Mouse (Mus musculus): Measurements from ENCODE around the gene Chit1. TPM values are rescaled to one million over a fixed set of nuclear protein-coding genes. Genes with fewer than 3 reads are reported as not detected.

Gene Chit1
- total and polyA plus RNA-seq, 3 experiments = not detected

GRCm38 (mm10) chr1:134196386-134196785 lies 85.3 kb downstream of the Chit1 start (continued):
- TF ChIP-seq NRF1 (IDR thresholded peaks at IDR 0.05; ENCODE audit: insufficient read depth, low read depth, low read length, poor library complexity, severe bottlenecking) (no peak), MAFK (IDR thresholded peaks at IDR 0.05; ENCODE audit: borderline replicate concordance, low read depth, low read length) (peak; percentile 98), USF2 (IDR thresholded peaks at IDR 0.05; ENCODE audit: borderline replicate concordance in 1 of 2, insufficient read depth in 1 of 2, low read depth in 1 of 2, low read length in 2 of 2) (no peak)

GRCm38 (mm10) chr1:134197325-134197982 lies 86.4 kb downstream of the Chit1 start:
- H3K9ac ChIP-seq (ENCODE audit: control insufficient read depth, low read depth, low read length, poor library complexity, severe bottlenecking) = no peak overlapping the region
- DNase-seq (ENCODE audit: low read depth, low spot score) = no peak
- H3K36me3 ChIP-seq (ENCODE audit: control insufficient read depth in 1 of 2, insufficient read depth in 2 of 2, low read length in 2 of 2) = peaks cover 0 to 4% of the 10 kb centered on the region in 2 experiments; a peak in 1 of 4 replicates
- no peaks in the 10 kb centered on the region for H3K79me2 ChIP-seq (ENCODE audit: control insufficient read depth, insufficient read depth, low read length, poor library complexity)
- peaks cover 0 to 13% of the 10 kb centered on the region in 2 experiments; a peak in 2 of 4 replicates for H3K4me1 ChIP-seq (ENCODE audit: control insufficient read depth in 1 of 2, insufficient read depth in 2 of 2, low read length in 2 of 2)
- H3K4me3 ChIP-seq (ENCODE audit: control insufficient read depth in 1 of 2, insufficient read depth in 1 of 2, low read depth in 2 of 2, low read length in 2 of 2) = no peak overlapping the region
- H3K27me3 ChIP-seq (ENCODE audit: control insufficient read depth in 1 of 2, insufficient read depth in 2 of 2, low read length in 2 of 2) = no peaks in the 10 kb centered on the region
- H3K9me3 ChIP-seq (replicated peaks; ENCODE audit: insufficient read depth, low read length) = no peaks in the 10 kb centered on the region
- H3K27ac ChIP-seq (ENCODE audit: control insufficient read depth, low read depth, low read length) = no peak overlapping the region
- TF ChIP-seq MYC (IDR thresholded peaks at IDR 0.05; ENCODE audit: low read depth, low read length) (no peak), NRF1 (IDR thresholded peaks at IDR 0.05; ENCODE audit: insufficient read depth, low read depth, low read length, poor library complexity, severe bottlenecking) (no peak), USF1 (IDR thresholded peaks at IDR 0.05; ENCODE audit: low read depth, low read length) (no peak), ELF1 (IDR thresholded peaks at IDR 0.05; ENCODE audit: low read depth, low read length) (no peak), KAT2A (conservative IDR thresholded peaks at IDR 0.05; ENCODE audit: low read depth, low read length) (no peak), NELFE (IDR thresholded peaks at IDR 0.05; ENCODE audit: low read depth, low read length) (no peak), ZKSCAN1 (IDR thresholded peaks at IDR 0.05; ENCODE audit: low read depth, low read length) (no peak), MAFK (IDR thresholded peaks at IDR 0.05; ENCODE audit: borderline replicate concordance, low read depth, low read length) (no peak), POLR2AphosphoS2 (IDR thresholded peaks at IDR 0.05; ENCODE audit: low read length) (no peak), ZNF384 (IDR thresholded peaks at IDR 0.05; ENCODE audit: low read depth, low read length) (no peak), GABPA (IDR thresholded peaks at IDR 0.05; ENCODE audit: low read depth, low read length) (no peak)

- no peaks in the 10 kb centered on the region for H3K27me3 ChIP-seq (ENCODE audit: control insufficient read depth in 1 of 2, insufficient read depth in 2 of 2, low read length in 2 of 2)
- H3K4me3 ChIP-seq (ENCODE audit: control insufficient read depth in 1 of 2, insufficient read depth in 1 of 2, low read depth in 2 of 2, low read length in 2 of 2) = no peak overlapping the region
- peaks cover 0 to 4% of the 10 kb centered on the region in 2 experiments; a peak in 1 of 4 replicates for H3K36me3 ChIP-seq (ENCODE audit: control insufficient read depth in 1 of 2, insufficient read depth in 2 of 2, low read length in 2 of 2)
- no peaks in the 10 kb centered on the region for H3K9me3 ChIP-seq (replicated peaks; ENCODE audit: insufficient read depth, low read length)
- H3K79me2 ChIP-seq (ENCODE audit: control insufficient read depth, insufficient read depth, low read length, poor library complexity) = no peaks in the 10 kb centered on the region
- no peak overlapping the region for H3K9ac ChIP-seq (ENCODE audit: control insufficient read depth, low read depth, low read length, poor library complexity, severe bottlenecking)
- no peak for DNase-seq (ENCODE audit: low read depth, low spot score)
- H3K4me1 ChIP-seq (ENCODE audit: control insufficient read depth in 1 of 2, insufficient read depth in 2 of 2, low read length in 2 of 2) = peaks cover 0 to 13% of the 10 kb centered on the region in 2 experiments; a peak in 2 of 4 replicates
- no peak overlapping the region for H3K27ac ChIP-seq (ENCODE audit: control insufficient read depth, low read depth, low read length)
- TF ChIP-seq MAZ (IDR thresholded peaks at IDR 0.05; ENCODE audit: low read depth, low read length) = no peak
- TF ChIP-seq MYC (IDR thresholded peaks at IDR 0.05; ENCODE audit: low read depth, low read length) = no peak
- TF ChIP-seq MXI1 (IDR thresholded peaks at IDR 0.05; ENCODE audit: low read depth, low read length) = no peak
- no peak for TF ChIP-seq MYB (IDR thresholded peaks at IDR 0.05; ENCODE audit: low read depth, low read length)
- TF ChIP-seq MEF2A (IDR thresholded peaks at IDR 0.05; ENCODE audit: extremely low read depth, insufficient replicate concordance, low read depth, low read length, poor library complexity, severe bottlenecking) = no peak
- no peak for TF ChIP-seq KAT2A (conservative IDR thresholded peaks at IDR 0.05; ENCODE audit: low read depth, low read length)
- TF ChIP-seq ZKSCAN1 (IDR thresholded peaks at IDR 0.05; ENCODE audit: low read depth, low read length) = no peak
- TF ChIP-seq MAFK (IDR thresholded peaks at IDR 0.05; ENCODE audit: borderline replicate concordance, low read depth, low read length) = no peak
- TF ChIP-seq ZMIZ1 (IDR thresholded peaks at IDR 0.05; ENCODE audit: low read depth, low read length) = no peak
- no peak for TF ChIP-seq EP300 (IDR thresholded peaks at IDR 0.05; ENCODE audit: low read depth in 1 of 2, low read length in 2 of 2)
- no peak for TF ChIP-seq GATA1 (IDR thresholded peaks at IDR 0.05; ENCODE audit: low read depth, low read length)
- TF ChIP-seq RCOR1 (IDR thresholded peaks at IDR 0.05; ENCODE audit: low read depth, low read length) = no peak
- TF ChIP-seq USF2 (IDR thresholded peaks at IDR 0.05; ENCODE audit: borderline replicate concordance in 1 of 2, insufficient read depth in 1 of 2, low read depth in 1 of 2, low read length in 2 of 2) = no peak
- no peak for TF ChIP-seq TAL1 (IDR thresholded peaks at IDR 0.05; ENCODE audit: low read length)
- no peak for TF ChIP-seq MAX (IDR thresholded peaks at IDR 0.05; ENCODE audit: low read length)
- TF ChIP-seq SIN3A (IDR thresholded peaks at IDR 0.05; ENCODE audit: low read length) = no peak
- no peak for TF ChIP-seq NRF1 (IDR thresholded peaks at IDR 0.05; ENCODE audit: insufficient read depth, low read depth, low read length, poor library complexity, severe bottlenecking)
- TF ChIP-seq POLR2A (IDR thresholded peaks at IDR 0.05; ENCODE audit: control insufficient read depth in 1 of 2, insufficient read depth in 1 of 2, low read depth in 1 of 2, low read length in 2 of 2, poor library complexity in 1 of 2) = no peak
These were observed 87.4 kb downstream of the Chit1 start for GRCm38 (mm10) chr1:134198197-134198995.

Data from MEL (cell line).